Mouse (Mus musculus) ES-Bruce4 (cell line): ENCODE results near the gene Gm17606.

ENCODE experiments used
- CTCF ChIP-seq: IDR thresholded peaks from one replicate; pipeline ENCODE4 v1.8.1; 2011; ENCODE audit warnings: low read depth, low read length
- EP300 ChIP-seq: IDR thresholded peaks from 2 replicates; pipeline ENCODE4 v1.6.1; 2011; ENCODE audit warnings: low read depth, low read length; ENCODE audit not compliant: insufficient read depth
- POLR2A ChIP-seq: IDR thresholded peaks from one replicate; pipeline ENCODE4 v1.8.1; 2011; ENCODE audit warnings: low read length; ENCODE audit not compliant: insufficient read depth

DNA sequence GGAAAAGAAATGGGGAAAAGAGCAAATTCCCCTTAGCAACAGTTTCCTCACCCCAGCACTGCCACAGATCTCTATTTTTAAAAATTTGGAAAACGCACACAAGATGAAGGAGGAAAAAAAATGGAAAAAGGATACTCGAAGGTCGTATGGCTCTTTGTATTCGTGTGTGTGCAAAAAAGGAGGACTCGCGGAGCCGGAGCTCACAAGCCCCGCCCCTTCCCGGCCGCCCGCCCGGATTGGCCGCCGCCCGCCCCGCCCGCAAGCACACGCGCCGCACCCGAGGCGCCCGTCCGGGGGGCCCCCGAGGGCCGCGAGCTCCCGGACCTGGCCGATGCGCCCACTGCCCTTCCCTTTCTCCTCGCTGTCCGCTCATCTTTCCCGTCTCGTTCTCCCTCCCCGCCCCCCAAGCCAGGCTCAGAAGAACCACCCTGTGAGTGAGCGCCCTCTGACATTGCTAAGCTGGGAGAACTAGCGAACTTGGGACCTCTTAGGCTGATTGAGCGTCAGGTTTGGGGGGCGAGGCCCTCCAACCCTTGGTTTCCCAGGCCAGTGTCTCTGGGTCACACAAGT, 34.9 kb upstream of the Gm17606 start, which contains the start of gene 4931414P19Rik:
- TF ChIP-seq POLR2A (no peak), CTCF (no peak), EP300 (no peak)
